In the genomic region with DNA sequence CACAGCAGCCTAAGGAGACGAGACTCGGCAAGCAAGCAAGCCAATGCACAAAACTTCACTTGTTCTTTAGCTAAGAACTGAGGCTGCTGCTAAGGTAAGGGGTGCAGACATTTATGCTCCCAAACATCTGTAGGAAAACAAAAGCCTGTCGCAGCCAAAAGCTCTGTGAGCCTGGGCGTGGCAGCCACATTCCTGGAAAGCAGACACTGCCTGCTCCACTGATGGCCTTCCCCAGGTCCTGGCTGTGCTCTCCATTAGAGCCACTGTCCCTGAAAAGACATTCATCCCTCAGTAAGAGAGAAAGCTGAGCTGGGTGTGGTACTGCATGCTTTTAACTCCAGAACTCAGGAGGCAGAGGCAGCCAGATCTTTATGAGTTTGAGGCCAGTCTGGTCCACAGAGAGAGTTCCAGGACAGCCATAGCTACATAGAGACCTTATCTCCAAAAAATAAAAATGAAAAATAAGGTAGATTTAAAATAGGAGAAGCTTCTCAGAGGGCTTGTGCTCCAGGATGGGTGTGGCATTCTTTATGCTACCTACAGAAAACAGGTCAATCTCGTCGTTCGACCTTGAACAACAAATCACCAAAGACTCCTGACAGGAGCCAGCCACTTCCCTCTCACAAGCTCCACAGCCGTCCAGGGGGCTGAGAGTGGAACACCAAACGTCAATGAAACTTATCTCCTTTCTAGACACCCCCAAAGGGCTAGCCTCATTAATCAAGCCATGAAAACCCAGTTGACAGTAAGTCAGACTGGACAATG, we compare ENCODE assay signal across 12 mouse cellular contexts. TPM values are rescaled to one million over a fixed set of nuclear protein-coding genes. Genes with fewer than 3 reads are reported as not detected.
DNase-seq lines count a peak whose midpoint lies in the region; ATAC-seq lines count a peak whose summit lies in the region.
"Had no signal": no experiment of that assay in that cellular context is flagged by ENCODE, and none has a peak within 500 bp of the region (broad histone marks: within the 10 kb centered on the region; RNA-seq: fewer than 3 reads in every experiment).

No protein-coding gene starts in this region.

- no peak for ATAC-seq in heart, embryonic 15.5 days (replicated peaks; ENCODE audit: insufficient number of reproducible peaks, insufficient read depth, low FRiP score, low read depth)
- ATAC-seq in lung, embryonic 16.5 days (ENCODE audit: low read depth), result peak; percentile 13; the same call in 1 of the 2 replicates
- ATAC-seq in limb, embryonic 15.5 days (ENCODE audit: insufficient number of reproducible peaks, low FRiP score, low TSS enrichment, low read depth), result no peak; the same call in 1 of the 2 replicates
- ATAC-seq in megakaryocyte, adult 5-6 weeks (ENCODE audit: poor library complexity, severe bottlenecking), result no peak

- intact Hi-C loops in heart, postnatal 25 days (cut with DNase I), result no loop called here

- WGBS in heart, embryonic 15.5 days, result 48% methylated on average over 9 of the region's 9 CpGs
- 41% methylated on average over 9 of the region's 9 CpGs for whole genome bisulfite sequencing in lung, embryonic 16.5 days
- WGBS in embryonic facial prominence, embryonic 10.5 days, result 72% methylated on average over 9 of the region's 9 CpGs
- WGBS in limb, embryonic 15.5 days, result 49% methylated on average over 9 of the region's 9 CpGs

- no peak overlapping the region for H3K9ac ChIP-seq in heart, embryonic 15.5 days
- H3K9ac ChIP-seq in lung, embryonic 16.5 days (ENCODE audit: low read length), result peak overlapping the region; percentile 42; the same call in 1 of the 2 replicates
- H3K9ac ChIP-seq in limb, embryonic 15.5 days, result no peak overlapping the region

- no peaks in the 10 kb centered on the region for H3K9me3 ChIP-seq in heart, embryonic 15.5 days (replicated peaks)
- no peaks in the 10 kb centered on the region for H3K9me3 ChIP-seq in lung, embryonic 16.5 days (ENCODE audit: control insufficient read depth, low read length)
- H3K9me3 ChIP-seq in embryonic facial prominence, embryonic 10.5 days, result no peaks in the 10 kb centered on the region
- no peaks in the 10 kb centered on the region for H3K9me3 ChIP-seq in limb, embryonic 15.5 days
- H3K9me3 ChIP-seq: G1E had no signal

- H3K4me2 ChIP-seq in heart, embryonic 15.5 days, result peak overlapping the region; percentile 21
- peak overlapping the region; percentile 42 for H3K4me2 ChIP-seq in lung, embryonic 16.5 days (ENCODE audit: low read depth, low read length)
- H3K4me2 ChIP-seq in limb, embryonic 15.5 days, result no peak overlapping the region

- no peak for DNase-seq in heart, postnatal 25 days (ENCODE audit: low spot score)
- DNase-seq in lung, postnatal 25 days (ENCODE audit: low spot score), result no peak
- DNase-seq in embryonic facial prominence, embryonic 10.5 days (ENCODE audit: low spot score), result no peak
- no peak for DNase-seq in left cerebral cortex, adult 9 months (ENCODE audit: low spot score in 2 of 2)
- DNase-seq: kidney, adult 18-20 months; spleen, adult 18-20 months; thymus, postnatal 36 days had no signal

- no peaks in the 10 kb centered on the region for H3K27me3 ChIP-seq in heart, embryonic 15.5 days
- no peaks in the 10 kb centered on the region for H3K27me3 ChIP-seq in lung, embryonic 16.5 days (ENCODE audit: control insufficient read depth, insufficient read depth, low read depth, low read length)
- no peaks in the 10 kb centered on the region for H3K27me3 ChIP-seq in embryonic facial prominence, embryonic 10.5 days (replicated peaks; ENCODE audit: low read depth, poor library complexity, severe bottlenecking)
- no peaks in the 10 kb centered on the region for H3K27me3 ChIP-seq in limb, embryonic 15.5 days

- no peaks in the 10 kb centered on the region for H3K36me3 ChIP-seq in heart, embryonic 15.5 days
- no peaks in the 10 kb centered on the region for H3K36me3 ChIP-seq in lung, embryonic 16.5 days (ENCODE audit: control insufficient read depth, insufficient read depth, low read length)
- H3K36me3 ChIP-seq in embryonic facial prominence, embryonic 10.5 days (replicated peaks), result no peaks in the 10 kb centered on the region
- H3K36me3 ChIP-seq in limb, embryonic 15.5 days, result no peaks in the 10 kb centered on the region

- peaks cover 34% of the 10 kb centered on the region for H3K4me1 ChIP-seq in heart, embryonic 15.5 days (replicated peaks)
- H3K4me1 ChIP-seq in lung, embryonic 16.5 days (replicated peaks; ENCODE audit: control insufficient read depth, insufficient read depth, low read length), result peaks cover 29% of the 10 kb centered on the region
- peaks cover 44% of the 10 kb centered on the region for H3K4me1 ChIP-seq in embryonic facial prominence, embryonic 10.5 days
- H3K4me1 ChIP-seq in limb, embryonic 15.5 days, result peaks cover 26% of the 10 kb centered on the region

- no peak overlapping the region for H3K4me3 ChIP-seq in heart, embryonic 15.5 days
- H3K4me3 ChIP-seq in lung, embryonic 16.5 days (ENCODE audit: low read length), result no peak overlapping the region
- H3K4me3 ChIP-seq in embryonic facial prominence, embryonic 10.5 days, result no peak overlapping the region
- H3K4me3 ChIP-seq in limb, embryonic 15.5 days, result no peak overlapping the region

- H3K27ac ChIP-seq in heart, embryonic 15.5 days, result peak overlapping the region; percentile 46
- H3K27ac ChIP-seq in lung, embryonic 16.5 days (ENCODE audit: low read length), result peak overlapping the region; percentile 77
- peak overlapping the region; percentile 48; the same call in 1 of the 2 replicates for H3K27ac ChIP-seq in embryonic facial prominence, embryonic 10.5 days (replicated peaks)
- peak overlapping the region; percentile 79 for H3K27ac ChIP-seq in limb, embryonic 15.5 days

RNA-seq across cellular contexts. Expression of a gene that starts 39.6 kb away (rescaled TPM):
- 12.0 and 12.7 TPM in 2 replicates for polyA plus RNA-seq in heart, embryonic 15.5 days (2015; fragmentation: Nextera tagmentation; extraction: Ambion mirVana)
- total RNA-seq in heart, postnatal 25 days (2021), result 10 to 100 TPM; 45.5 to 46.7 TPM
- polyA plus RNA-seq in lung, embryonic 16.5 days (2015; fragmentation: Nextera tagmentation; extraction: Ambion mirVana), result 10.4 and 11.5 TPM in 2 replicates
- 6.8 and 7.5 TPM in 2 replicates for polyA plus RNA-seq in embryonic facial prominence, embryonic 10.5 days (2016; fragmentation: Nextera tagmentation; extraction: Ambion mirVana)
- 10.4 and 10.9 TPM in 2 replicates for polyA plus RNA-seq in limb, embryonic 15.5 days (2015; fragmentation: Nextera tagmentation; extraction: Ambion mirVana)
- total RNA-seq in megakaryocyte, adult 5-6 weeks (2015), result 27.4 and 30.3 TPM in 2 replicates
- total RNA-seq in megakaryocyte, adult 5-6 weeks (2017), result 39.8 and 43.5 TPM in 2 replicates
